Mouse (Mus musculus) liver, embryonic 14.5 days (tissue): ENCODE data around the gene 2310039H08Rik. TPM values are rescaled to one million over a fixed set of nuclear protein-coding genes. Genes with fewer than 3 reads are reported as not detected.

Experiments
- ATAC-seq: fragments of 200-750 bp; cut with Nextera tagmentation; 2 replicates; pipeline ENCODE4 v1.8.0; 2017; ENCODE audit warnings: moderate number of reproducible peaks, mild to moderate bottlenecking, moderate library complexity; ENCODE audit not compliant: insufficient read depth
- DNase-seq, 3 experiments: peaks; one replicate each; pipeline ENCODE4 v3.0.0-alpha.2; 2012 to 2013; ENCODE audit warnings: low read depth in 3 of 3, low spot score in 3 of 3
- H3K27ac ChIP-seq: fragments of 300-500 bp; sonication (generic); 2 replicates; pipeline ENCODE4 v1.5.1; 2014; ENCODE audit warnings: moderate library complexity, mild to moderate bottlenecking, control low read depth, inconsistent platforms
- H3K27me3 ChIP-seq: fragments of 300-500 bp; sonication (generic); 2 replicates; pipeline ENCODE4 v1.6.1; 2014; ENCODE audit warnings: mild to moderate bottlenecking, low read length, moderate library complexity; ENCODE audit not compliant: control insufficient read depth, insufficient read depth
- H3K36me3 ChIP-seq: fragments of 300-500 bp; sonication (generic); replicated peaks from 2 replicates; pipeline ENCODE4 v1.6.1; 2014; ENCODE audit warnings: low read depth; ENCODE audit not compliant: control insufficient read depth, insufficient read depth
- H3K4me1 ChIP-seq, 2 experiments: fragments of 200-500 bp in 1 of 2; fragments of 300-500 bp in 1 of 2; sonication (generic) in 1 of 2; replicated peaks; 2 replicates each; pipeline ENCODE4 v1.6.1; 2012 to 2014; ENCODE audit warnings: antibody characterized with exemption in 1 of 2, inconsistent platforms in 1 of 2, low read length in 1 of 2; ENCODE audit not compliant: control insufficient read depth in 2 of 2, insufficient read depth in 2 of 2
- H3K4me2 ChIP-seq: fragments of 300-500 bp; sonication (generic); 2 replicates; pipeline ENCODE4 v1.6.1; 2014; ENCODE audit warnings: low read depth, mild to moderate bottlenecking, control low read depth, moderate library complexity
- H3K4me3 ChIP-seq, 2 experiments: fragments of 200-500 bp in 1 of 2; fragments of 300-500 bp in 1 of 2; sonication (generic) in 1 of 2; 2 replicates each; pipeline ENCODE4 v1.5.1; 2012 to 2014; ENCODE audit warnings: low read depth in 2 of 2, low read length in 2 of 2, mild to moderate bottlenecking in 2 of 2, control low read depth in 1 of 2, inconsistent platforms in 1 of 2, moderate library complexity in 1 of 2; ENCODE audit not compliant: insufficient read depth in 1 of 2
- H3K9ac ChIP-seq: fragments of 300-500 bp; sonication (generic); replicated peaks from 2 replicates; pipeline ENCODE4 v1.6.1; 2014; ENCODE audit warnings: mild to moderate bottlenecking, control low read depth, moderate library complexity
- H3K9me3 ChIP-seq: fragments of 300-500 bp; sonication (generic); 2 replicates; pipeline ENCODE4 v1.6.1; 2016; ENCODE audit warnings: low read length, mixed read lengths; ENCODE audit not compliant: control insufficient read depth
- CTCF ChIP-seq: IDR thresholded peaks from 2 replicates; pipeline ENCODE4 v1.5.1; 2016; ENCODE audit warnings: antibody characterized with exemption, low read depth, control low read depth
- EP300 ChIP-seq: IDR thresholded peaks from 2 replicates; pipeline ENCODE4 v1.6.1; 2016; ENCODE audit warnings: antibody characterized with exemption, low read depth
- WGBS: fragments of 180-500 bp; shearing (Covaris S2); extraction: QIAGEN DNeasy Blood & Tissue Kit; methylation state at CpG from one replicate; pipeline ENCODE4 v1.1.7; 2014; ENCODE audit not compliant: insufficient replicate concordance; 5-methylcytosine and 5-hydroxymethylcytosine counted together
- polyA plus RNA-seq, 2 experiments: library from polyadenylated mRNA; depleted of rRNA in 1 of 2; stranded (reverse) in 1 of 2; unstranded in 1 of 2; fragments of >200 nt; fragmentation: Nextera tagmentation in 1 of 2; extraction: Ambion mirVana in 1 of 2; gene quantifications; 2 replicates each; pipeline versions ENCODE4 v1.2.1 to v1.2.3; 2012 to 2014

The 2310039H08Rik gene
- polyA plus RNA-seq, 2 experiments = 36.7 to 62.7 TPM

GRCm38 (mm10) chr17:46735287-46735686 lies 37.1 kb upstream of the 2310039H08Rik start:
- DNase-seq (no peak), ATAC-seq (peak; percentile 42; the same call in 1 of the 2 replicates)
- no peaks in the 10 kb centered on the region for H3K36me3 ChIP-seq

GRCm38 (mm10) chr17:46736160-46736559 lies 36.3 kb upstream of the 2310039H08Rik start:
- TF ChIP-seq EP300 (no peak), CTCF (peak; percentile 81)
- H3K4me3 ChIP-seq = no peak overlapping the region
- H3K9me3 ChIP-seq = no peaks in the 10 kb centered on the region
- no peaks in the 10 kb centered on the region for H3K27me3 ChIP-seq
- H3K4me1 ChIP-seq = peaks cover 0 to 3% of the 10 kb centered on the region in 2 experiments; a peak in 2 of 4 replicates
- no peak overlapping the region for H3K27ac ChIP-seq
- DNase-seq = peak in 2 of 3 experiments; percentile 31 to 33
- no peak overlapping the region for H3K4me2 ChIP-seq
- no peaks in the 10 kb centered on the region for H3K36me3 ChIP-seq
- WGBS = 49% methylated on average over 10 of the region's 10 CpGs
- ATAC-seq = peak; percentile 26; the same call in 1 of the 2 replicates
- no peak overlapping the region for H3K9ac ChIP-seq

More at GRCm38 (mm10) chr17:46735287-46735686, 37.1 kb upstream of the 2310039H08Rik start:
- Histone ChIP-seq H3K27me3 (no peaks in the 10 kb centered on the region), H3K9me3 (no peaks in the 10 kb centered on the region), H3K4me2 (no peak overlapping the region), H3K27ac (no peak overlapping the region), H3K9ac (no peak overlapping the region), H3K4me3 (no peak overlapping the region), H3K4me1 (peaks cover 0 to 1% of the 10 kb centered on the region in 2 experiments; a peak in 2 of 4 replicates)
- WGBS = 69% methylated on average over 7 of the region's 7 CpGs
- TF ChIP-seq CTCF = no peak
- TF ChIP-seq EP300 = no peak

DNA sequence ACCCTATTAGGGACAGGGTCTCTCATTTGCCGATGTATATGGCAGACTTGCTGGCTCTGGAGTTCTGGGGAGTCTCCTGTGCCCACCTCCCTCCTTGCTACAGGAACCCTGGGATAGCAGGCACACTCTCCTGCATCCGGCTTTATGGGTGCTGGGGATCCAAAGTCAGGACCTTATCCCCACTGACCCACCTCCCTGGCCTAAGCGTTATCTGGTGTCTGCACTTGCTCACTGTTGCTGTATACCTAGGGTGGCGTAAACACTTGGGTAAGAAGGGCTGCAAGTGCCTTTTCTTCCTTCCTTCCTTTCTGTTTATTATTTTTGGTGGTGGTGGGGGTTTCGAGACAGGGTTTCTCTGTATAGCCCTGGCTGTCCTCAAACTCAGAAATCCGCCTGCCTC lies 31.1 kb upstream of the 2310039H08Rik start:
- Histone ChIP-seq H3K4me3 (no peak overlapping the region), H3K36me3 (peaks cover 2% of the 10 kb centered on the region), H3K4me2 (no peak overlapping the region), H3K9me3 (no peaks in the 10 kb centered on the region), H3K27ac (no peak overlapping the region), H3K4me1 (peaks cover 0 to 9% of the 10 kb centered on the region in 2 experiments; a peak in 2 of 4 replicates), H3K27me3 (no peaks in the 10 kb centered on the region), H3K9ac (no peak overlapping the region)
- TF ChIP-seq CTCF = no peak
- TF ChIP-seq EP300 = peak; percentile 53
- WGBS = 57% methylated on average over 6 of the region's 6 CpGs
- DNase-seq (no peak), ATAC-seq (peak; percentile 65)

GRCm38 (mm10) chr17:46742986-46743385 lies 29.4 kb upstream of the 2310039H08Rik start:
- WGBS = 87% methylated on average over 9 of the region's 9 CpGs
- H3K9ac ChIP-seq = no peak overlapping the region
- H3K36me3 ChIP-seq = peaks cover 4% of the 10 kb centered on the region
- no peaks in the 10 kb centered on the region for H3K9me3 ChIP-seq
- no peak overlapping the region for H3K4me3 ChIP-seq
- no peak overlapping the region for H3K4me2 ChIP-seq
- ATAC-seq (no peak), DNase-seq (no peak)
- no peak overlapping the region for H3K27ac ChIP-seq
- no peaks in the 10 kb centered on the region for H3K27me3 ChIP-seq
- TF ChIP-seq EP300 = no peak
- TF ChIP-seq CTCF = no peak
- peaks cover 0 to 9% of the 10 kb centered on the region in 2 experiments; a peak in 2 of 4 replicates for H3K4me1 ChIP-seq

DNA sequence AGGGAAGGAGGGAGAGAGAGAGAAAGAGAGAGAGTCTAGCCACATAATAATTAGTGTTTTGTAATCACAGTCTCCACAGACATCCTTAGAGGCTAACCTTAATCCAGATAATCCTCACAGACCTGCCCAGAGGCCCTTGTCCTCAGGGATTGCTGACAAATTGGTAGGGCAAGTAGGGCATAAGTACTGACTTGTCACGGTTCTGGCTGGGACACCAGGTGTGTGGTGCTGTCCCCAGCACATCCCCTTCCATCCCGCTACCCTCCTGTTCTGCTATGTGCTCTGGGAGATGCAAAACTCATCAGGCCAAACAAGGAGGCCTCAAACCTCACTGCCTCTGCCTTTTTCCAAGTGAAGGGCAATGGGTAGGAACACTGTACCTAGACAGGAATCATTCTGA lies 26.9 kb upstream of the 2310039H08Rik start:
- peaks cover 4% of the 10 kb centered on the region for H3K36me3 ChIP-seq
- 84% methylated on average over 2 of the region's 2 CpGs for WGBS
- no peak for TF ChIP-seq EP300
- no peak for TF ChIP-seq CTCF
- H3K4me3 ChIP-seq = no peak overlapping the region
- H3K27me3 ChIP-seq = no peaks in the 10 kb centered on the region
- no peak for ATAC-seq
- H3K9me3 ChIP-seq = no peaks in the 10 kb centered on the region
- no peak overlapping the region for H3K27ac ChIP-seq
- no peak overlapping the region for H3K9ac ChIP-seq
- peaks cover 0 to 9% of the 10 kb centered on the region in 2 experiments; a peak in 2 of 4 replicates for H3K4me1 ChIP-seq
- DNase-seq = no peak
- no peak overlapping the region for H3K4me2 ChIP-seq
